Mouse (Mus musculus): ENCODE measurements at regions not wholly inside any gene's neighbourhood (a gene's known extent, or its start where the extent isn't known, plus 50 kb on each side); places are given as distances from the start of the nearest gene placed in this dataset.

- DNase-seq (ENCODE audit: low spot score in 2 of 2): peak in 1 of 2 experiments; percentile 6
Observed at GRCm38 (mm10) chr17:89592826-89593225, 317.4 kb downstream of the Gm10184 start.

GRCm38 (mm10) chr17:89559506-89559905 is 350.7 kb downstream of the Gm10184 start:
- no peak for DNase-seq (ENCODE audit: low spot score in 2 of 2)

GRCm38 (mm10) chr17:89554754-89555153 is 354.3 kb upstream of the Fshr start:
- DNase-seq (ENCODE audit: low spot score in 2 of 2): peak in 1 of 2 experiments; percentile 36

- no peak for DNase-seq (ENCODE audit: low spot score in 2 of 2)
Observed at GRCm38 (mm10) chr17:89553597-89553996, 353.1 kb upstream of the Fshr start.

GRCm38 (mm10) chr17:89550758-89551157 is 350.3 kb upstream of the Fshr start:
- no peak for DNase-seq (ENCODE audit: low spot score in 2 of 2)

- no peak for DNase-seq (ENCODE audit: low spot score in 2 of 2)
Observed at GRCm38 (mm10) chr17:89521912-89522311, 321.4 kb upstream of the Fshr start.

- DNase-seq (ENCODE audit: low spot score in 2 of 2): no peak
Observed at GRCm38 (mm10) chr17:89519413-89519812, 318.9 kb upstream of the Fshr start.

- no peak for DNase-seq (ENCODE audit: low spot score in 2 of 2)
Observed at GRCm38 (mm10) chr17:89505288-89505687, 304.8 kb upstream of the Fshr start.

GRCm38 (mm10) chr17:89493547-89493946 is 293.1 kb upstream of the Fshr start:
- DNase-seq (ENCODE audit: low spot score in 2 of 2): no peak

GRCm38 (mm10) chr17:89466486-89466885 is 266.0 kb upstream of the Fshr start:
- DNase-seq (ENCODE audit: low spot score in 2 of 2): no peak

- DNase-seq (ENCODE audit: low spot score in 2 of 2): no peak
Observed at GRCm38 (mm10) chr17:89465883-89466282, 265.4 kb upstream of the Fshr start.

- DNase-seq (ENCODE audit: low spot score in 2 of 2): no peak
Observed at GRCm38 (mm10) chr17:89460438-89460837, 260.0 kb upstream of the Fshr start.

- DNase-seq (ENCODE audit: low spot score in 2 of 2): no peak
Observed at GRCm38 (mm10) chr17:89454301-89454700, 253.8 kb upstream of the Fshr start.

GRCm38 (mm10) chr17:89450724-89451123 is 250.2 kb upstream of the Fshr start:
- DNase-seq (ENCODE audit: low spot score in 2 of 2): peak in 1 of 2 experiments; percentile 2

GRCm38 (mm10) chr17:89449391-89449790 is 248.9 kb upstream of the Fshr start:
- DNase-seq (ENCODE audit: low spot score in 2 of 2): no peak

GRCm38 (mm10) chr17:89434288-89434687 is 233.8 kb upstream of the Fshr start:
- no peak for DNase-seq (ENCODE audit: low spot score in 2 of 2)

GRCm38 (mm10) chr17:89410026-89410425 is 209.6 kb upstream of the Fshr start:
- DNase-seq (ENCODE audit: low spot score in 2 of 2): no peak

GRCm38 (mm10) chr17:89405589-89405988 is 205.1 kb upstream of the Fshr start:
- DNase-seq (ENCODE audit: low spot score in 2 of 2): no peak

GRCm38 (mm10) chr17:89357241-89357640 is 156.8 kb upstream of the Fshr start:
- DNase-seq (ENCODE audit: low spot score in 2 of 2): no peak

- no peak for DNase-seq (ENCODE audit: low spot score in 2 of 2)
Observed at GRCm38 (mm10) chr17:89340497-89341205, 140.2 kb upstream of the Fshr start.

GRCm38 (mm10) chr17:89319602-89320288 is 119.3 kb upstream of the Fshr start:
- no peak for DNase-seq (ENCODE audit: low spot score in 2 of 2)

GRCm38 (mm10) chr17:89318356-89318755 is 117.9 kb upstream of the Fshr start:
- DNase-seq (ENCODE audit: low spot score in 2 of 2): peak in 1 of 2 experiments; percentile 30

- no peak for DNase-seq (ENCODE audit: low spot score in 2 of 2)
Observed at GRCm38 (mm10) chr17:89311133-89311532, 110.7 kb upstream of the Fshr start.
